Mouse (Mus musculus) ovary, postnatal 14 days (tissue): ENCODE measurements at regions not wholly inside any gene's neighbourhood (a gene's known extent, or its start where the extent isn't known, plus 50 kb on each side); places are given as distances from the start of the nearest gene placed in this dataset.
A peak's percentile ranks its signal among the peaks of the same experiment; 100 is the strongest.
"Not testable (repeated sequence)": the region's sequence is repeated elsewhere in the genome, so short reads cannot be mapped to it uniquely, and the experiment has no call there.

ENCODE experiments used
- DNase-seq: peaks from one replicate; pipeline ENCODE4 v3.0.0; 2022; ENCODE audit warnings: low spot score

GRCm38 (mm10) chr3:5806947-5807575, 56.5 kb downstream of the Gm8797 start:
- no peak for DNase-seq

- DNase-seq: no peak
These were observed 60.5 kb downstream of the Gm8797 start for GRCm38 (mm10) chr3:5811071-5811590.

- DNase-seq: not testable (repeated sequence)
These were observed 69.6 kb downstream of the Gm8797 start for GRCm38 (mm10) chr3:5820243-5820642.

- peak; percentile 100 for DNase-seq
These were observed 109.6 kb downstream of the Gm8797 start for GRCm38 (mm10) chr3:5860237-5860636.

- DNase-seq: no peak
These were observed 119.8 kb downstream of the Gm8797 start for GRCm38 (mm10) chr3:5870407-5870806.

GRCm38 (mm10) chr3:5879113-5879512, 128.5 kb downstream of the Gm8797 start:
- no peak for DNase-seq

GRCm38 (mm10) chr3:5917536-5917935, 166.9 kb downstream of the Gm8797 start:
- no peak for DNase-seq

- not testable (repeated sequence) for DNase-seq
These were observed 199.6 kb downstream of the Gm8797 start for GRCm38 (mm10) chr3:5950243-5950642.

GRCm38 (mm10) chr3:5989011-5989645, 238.5 kb downstream of the Gm8797 start:
- not testable (repeated sequence) for DNase-seq

GRCm38 (mm10) chr3:6004423-6004822, 253.8 kb downstream of the Gm8797 start:
- DNase-seq: no peak

- no peak for DNase-seq
These were observed 268.1 kb downstream of the Gm8797 start for GRCm38 (mm10) chr3:6018749-6019148.

GRCm38 (mm10) chr3:6041325-6041724, 290.7 kb downstream of the Gm8797 start:
- DNase-seq: not testable (repeated sequence)

- DNase-seq: no peak
These were observed 299.0 kb downstream of the Gm8797 start for GRCm38 (mm10) chr3:6049472-6050045.

- no peak for DNase-seq
These were observed 301.3 kb downstream of the Gm8797 start for GRCm38 (mm10) chr3:6051901-6052300.

GRCm38 (mm10) chr3:6083855-6084254, 333.2 kb downstream of the Gm8797 start:
- no peak for DNase-seq

GRCm38 (mm10) chr3:6087267-6087666, 336.7 kb downstream of the Gm8797 start:
- no peak for DNase-seq

- DNase-seq: no peak
These were observed 343.3 kb downstream of the Gm8797 start for GRCm38 (mm10) chr3:6093931-6094330.

GRCm38 (mm10) chr3:6094410-6094809, 343.8 kb downstream of the Gm8797 start:
- DNase-seq: not testable (repeated sequence)

GRCm38 (mm10) chr3:6100863-6101262, 350.3 kb downstream of the Gm8797 start:
- no peak for DNase-seq

- no peak for DNase-seq
These were observed 352.3 kb downstream of the Gm8797 start for GRCm38 (mm10) chr3:6102866-6103265.

- peak; percentile 9 for DNase-seq
These were observed 356.1 kb downstream of the Gm8797 start for GRCm38 (mm10) chr3:6106659-6107058.

GRCm38 (mm10) chr3:6107377-6108155, 357.0 kb downstream of the Gm8797 start:
- DNase-seq: no peak
